Mouse (Mus musculus): ENCODE results near the gene Pgp. TPM values are rescaled to one million over a fixed set of nuclear protein-coding genes. Genes with fewer than 3 reads are reported as not detected.
"Not testable (repeated sequence)": the region's sequence is repeated elsewhere in the genome, so short reads cannot be mapped to it uniquely, and the experiment has no call there.

Gene Pgp
- polyA plus RNA-seq, 1 experiment, result 31.6 TPM

DNA sequence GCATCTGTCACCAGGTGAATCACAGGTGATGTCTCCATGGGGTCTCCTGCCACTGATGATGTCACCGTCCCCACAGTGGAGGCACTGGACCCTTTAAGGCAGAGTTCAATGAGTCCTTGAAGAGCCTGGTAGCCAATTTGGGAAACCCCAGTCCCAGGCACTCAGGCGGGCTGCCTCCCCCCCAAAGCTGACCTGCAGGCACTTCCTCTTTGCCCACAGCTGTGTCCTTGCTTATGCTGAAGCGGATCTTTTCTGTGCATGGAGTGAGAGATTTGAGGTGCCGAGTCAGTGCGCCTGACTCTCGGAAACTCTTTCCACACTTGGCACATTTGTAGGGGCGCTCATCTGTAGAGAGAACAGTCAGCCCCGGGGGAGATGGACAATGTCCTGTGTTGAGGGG, 23.6 kb upstream of the Pgp start:
- no peak for DNase-seq (ENCODE audit: low read depth in 1 of 2, low spot score in 2 of 2)
- WGBS, result 81% methylated on average over 8 of the region's 8 CpGs
- H3K27me3 ChIP-seq (ENCODE audit: control insufficient read depth, insufficient read depth, low read length), result no peaks in the 10 kb centered on the region
- H3K4me3 ChIP-seq (ENCODE audit: extremely low read depth, insufficient read depth, insufficient read length), result no peak overlapping the region
- no peak for TF ChIP-seq CTCF (IDR thresholded peaks at IDR 0.05; ENCODE audit: extremely low read depth, insufficient read depth, insufficient read length, insufficient replicate concordance)
- TF ChIP-seq POLR2A (IDR thresholded peaks at IDR 0.05; ENCODE audit: low read depth, low read length), result no peak
- H3K27ac ChIP-seq (ENCODE audit: insufficient read depth, low read length), result no peak overlapping the region
- peaks cover 50% of the 10 kb centered on the region for H3K36me3 ChIP-seq (ENCODE audit: control insufficient read depth, insufficient read depth, low read length)
- H3K4me1 ChIP-seq (ENCODE audit: control insufficient read depth, insufficient read depth, insufficient read length), result no peaks in the 10 kb centered on the region

DNA sequence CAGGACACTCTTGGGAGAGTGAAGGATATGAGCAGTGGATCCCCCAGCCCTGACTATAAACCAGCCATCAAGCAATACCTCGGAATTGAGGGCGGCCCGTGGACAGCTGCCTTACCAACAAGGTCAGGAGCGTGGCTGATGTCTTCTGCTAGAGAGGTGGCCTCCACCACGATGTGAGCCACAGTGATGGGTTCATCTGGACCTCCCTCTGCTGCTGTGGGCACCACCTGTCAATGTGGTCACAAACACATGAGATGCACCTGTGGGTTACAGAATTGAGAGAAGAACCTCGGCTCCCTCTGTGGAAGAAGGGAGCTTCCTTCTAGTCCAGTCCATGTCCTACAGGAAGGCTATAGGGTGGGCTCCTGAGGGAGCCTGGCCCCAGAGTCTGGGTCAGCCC, 20.7 kb upstream of the Pgp start:
- DNase-seq (ENCODE audit: low read depth in 1 of 2, low spot score in 2 of 2), result no peak
- Histone ChIP-seq H3K36me3 (ENCODE audit: control insufficient read depth, insufficient read depth, low read length) (peaks cover 44% of the 10 kb centered on the region), H3K4me1 (ENCODE audit: control insufficient read depth, insufficient read depth, insufficient read length) (no peaks in the 10 kb centered on the region; the same call in 1 of the 2 replicates), H3K27ac (ENCODE audit: insufficient read depth, low read length) (no peak overlapping the region), H3K4me3 (ENCODE audit: extremely low read depth, insufficient read depth, insufficient read length) (no peak overlapping the region), H3K27me3 (ENCODE audit: control insufficient read depth, insufficient read depth, low read length) (no peaks in the 10 kb centered on the region)
- WGBS, result 78% methylated on average over 6 of the region's 6 CpGs
- TF ChIP-seq CTCF (IDR thresholded peaks at IDR 0.05; ENCODE audit: extremely low read depth, insufficient read depth, insufficient read length, insufficient replicate concordance), result no peak
- no peak for TF ChIP-seq POLR2A (IDR thresholded peaks at IDR 0.05; ENCODE audit: low read depth, low read length)

DNA sequence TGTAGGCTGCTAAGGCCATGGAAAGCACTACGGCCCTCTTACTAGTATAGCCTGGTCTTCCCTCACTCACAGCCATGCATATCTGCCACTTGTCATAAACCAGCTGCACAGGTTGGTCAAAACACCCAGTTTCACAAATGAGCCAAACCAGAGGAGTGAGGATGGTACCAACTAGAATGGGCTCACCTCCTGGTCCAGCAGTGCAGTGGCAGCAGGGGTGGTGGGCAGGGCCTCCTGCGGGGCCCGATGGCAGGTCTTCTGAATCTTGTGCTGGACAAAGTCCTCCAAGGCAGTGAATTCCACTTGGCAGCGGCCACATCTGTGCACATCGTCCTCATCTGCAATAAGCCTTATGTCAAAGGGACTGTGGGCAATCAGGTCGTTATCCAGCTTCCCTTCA, 19.0 kb upstream of the Pgp start:
- no peak for DNase-seq (ENCODE audit: low read depth in 1 of 2, low spot score in 2 of 2)
- Histone ChIP-seq H3K27ac (ENCODE audit: insufficient read depth, low read length) (no peak overlapping the region), H3K4me3 (ENCODE audit: extremely low read depth, insufficient read depth, insufficient read length) (no peak overlapping the region), H3K27me3 (ENCODE audit: control insufficient read depth, insufficient read depth, low read length) (no peaks in the 10 kb centered on the region), H3K36me3 (ENCODE audit: control insufficient read depth, insufficient read depth, low read length) (peaks cover 29% of the 10 kb centered on the region), H3K4me1 (ENCODE audit: control insufficient read depth, insufficient read depth, insufficient read length) (no peaks in the 10 kb centered on the region; the same call in 1 of the 2 replicates)
- WGBS, result 97% methylated on average over 6 of the region's 6 CpGs
- TF ChIP-seq POLR2A (IDR thresholded peaks at IDR 0.05; ENCODE audit: low read depth, low read length) (no peak), CTCF (IDR thresholded peaks at IDR 0.05; ENCODE audit: extremely low read depth, insufficient read depth, insufficient read length, insufficient replicate concordance) (no peak)

DNA sequence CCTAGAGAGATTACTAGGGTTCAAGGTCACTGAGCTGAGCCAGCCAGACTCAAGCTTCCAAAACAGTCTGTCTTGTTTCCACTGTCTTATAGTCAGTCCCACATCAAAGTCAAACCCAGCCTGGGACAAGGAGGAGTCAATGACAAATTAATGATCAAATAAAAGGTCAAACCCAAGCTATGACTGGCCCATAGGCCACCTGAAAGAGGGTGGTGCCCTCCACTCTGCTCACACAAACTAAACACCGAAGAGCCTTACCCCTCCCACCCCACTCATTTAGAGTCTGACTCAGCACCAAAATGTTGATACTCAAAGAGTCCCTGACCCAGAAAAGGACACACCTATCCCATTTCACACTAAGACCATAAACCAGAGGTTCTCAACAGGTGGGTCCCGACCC, 16.8 kb upstream of the Pgp start:
- H3K27ac ChIP-seq (ENCODE audit: insufficient read depth, low read length), result no peak overlapping the region
- H3K36me3 ChIP-seq (ENCODE audit: control insufficient read depth, insufficient read depth, low read length), result peaks cover 9% of the 10 kb centered on the region
- no peaks in the 10 kb centered on the region for H3K27me3 ChIP-seq (ENCODE audit: control insufficient read depth, insufficient read depth, low read length)
- no peak for TF ChIP-seq CTCF (IDR thresholded peaks at IDR 0.05; ENCODE audit: extremely low read depth, insufficient read depth, insufficient read length, insufficient replicate concordance)
- no peak for TF ChIP-seq POLR2A (IDR thresholded peaks at IDR 0.05; ENCODE audit: low read depth, low read length)
- no peak for DNase-seq (ENCODE audit: low read depth in 1 of 2, low spot score in 2 of 2)
- no peaks in the 10 kb centered on the region; the same call in 1 of the 2 replicates for H3K4me1 ChIP-seq (ENCODE audit: control insufficient read depth, insufficient read depth, insufficient read length)
- 78% methylated on average over 2 of the region's 2 CpGs for WGBS
- no peak overlapping the region for H3K4me3 ChIP-seq (ENCODE audit: extremely low read depth, insufficient read depth, insufficient read length)

DNA sequence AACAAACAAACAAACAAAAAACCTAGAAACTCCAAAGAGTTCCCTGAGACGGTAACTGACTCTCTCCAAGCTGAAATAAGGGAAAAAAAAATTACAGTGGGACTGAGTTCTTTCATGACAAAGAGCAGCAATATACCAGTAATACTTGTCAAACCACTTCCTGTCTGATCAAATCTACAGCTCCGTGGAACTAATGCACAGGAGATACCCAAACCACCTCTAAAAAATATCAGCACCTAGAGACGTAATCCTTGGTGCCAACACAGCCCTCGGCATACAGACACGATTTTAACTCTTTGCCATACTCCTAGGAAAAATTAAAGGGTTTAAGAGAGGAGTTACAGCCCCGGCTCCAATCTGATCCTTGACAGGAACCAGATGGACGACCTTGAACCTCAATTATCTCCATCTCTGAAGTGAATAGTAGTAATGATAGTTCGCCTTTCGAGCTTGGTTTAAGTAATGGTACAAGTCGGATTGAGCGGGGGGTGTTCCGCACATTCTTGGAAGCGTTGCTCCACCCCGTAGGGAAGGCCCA, 15.9 kb upstream of the Pgp start:
- 2% methylated on average over 14 of the region's 14 CpGs for WGBS
- Histone ChIP-seq H3K27me3 (ENCODE audit: control insufficient read depth, insufficient read depth, low read length) (no peaks in the 10 kb centered on the region), H3K27ac (ENCODE audit: insufficient read depth, low read length) (peak overlapping the region; percentile 94), H3K4me1 (ENCODE audit: control insufficient read depth, insufficient read depth, insufficient read length) (no peaks in the 10 kb centered on the region; the same call in 1 of the 2 replicates), H3K36me3 (ENCODE audit: control insufficient read depth, insufficient read depth, low read length) (peaks cover 6% of the 10 kb centered on the region), H3K4me3 (ENCODE audit: extremely low read depth, insufficient read depth, insufficient read length) (peak overlapping the region; percentile 86)
- no peak for DNase-seq (ENCODE audit: low read depth in 1 of 2, low spot score in 2 of 2)
- TF ChIP-seq POLR2A (IDR thresholded peaks at IDR 0.05; ENCODE audit: low read depth, low read length), result no peak
- no peak for TF ChIP-seq CTCF (IDR thresholded peaks at IDR 0.05; ENCODE audit: extremely low read depth, insufficient read depth, insufficient read length, insufficient replicate concordance)

DNA sequence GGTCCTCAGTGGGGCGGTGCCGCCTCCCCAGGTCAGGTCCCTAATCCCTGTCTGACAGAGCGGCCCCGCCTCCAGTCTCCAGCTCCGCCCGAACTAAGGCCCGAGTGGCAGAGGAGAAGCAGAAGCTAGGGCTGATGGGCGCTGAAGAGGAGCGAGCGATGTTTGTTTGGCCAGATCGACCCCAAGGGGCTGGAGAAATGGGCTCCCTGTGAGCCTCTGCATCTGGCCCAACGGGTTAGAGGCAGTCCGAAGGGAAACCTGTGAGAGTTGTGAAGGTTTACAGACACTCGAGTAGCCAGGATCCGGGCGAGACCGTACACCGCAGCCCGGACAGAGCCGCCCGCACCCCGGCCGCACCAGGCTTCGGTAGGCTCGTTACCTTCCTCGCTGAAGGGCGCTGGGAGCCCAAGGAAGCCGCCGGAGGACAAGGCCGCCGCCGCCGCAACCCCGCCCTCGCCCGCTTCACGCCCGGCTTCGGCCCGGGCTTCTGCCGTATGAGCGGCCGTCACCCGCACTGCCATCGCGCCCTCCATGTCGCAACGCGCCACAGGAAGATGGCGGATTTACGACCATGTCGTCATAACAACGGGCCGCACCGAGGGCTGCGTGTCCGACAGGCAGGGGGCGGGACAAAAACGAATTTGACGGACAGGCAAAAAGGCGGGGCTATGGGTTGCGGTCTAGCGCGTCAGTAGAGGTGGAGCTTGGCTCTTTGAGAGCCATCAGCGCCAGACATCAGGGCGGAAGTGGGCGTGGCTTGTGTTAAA, 15.3 kb upstream of the Pgp start:
- no peaks in the 10 kb centered on the region; the same call in 1 of the 2 replicates for H3K4me1 ChIP-seq (ENCODE audit: control insufficient read depth, insufficient read depth, insufficient read length)
- no peaks in the 10 kb centered on the region for H3K27me3 ChIP-seq (ENCODE audit: control insufficient read depth, insufficient read depth, low read length)
- under 1% methylated on average over 67 of the region's 67 CpGs for whole genome bisulfite sequencing
- H3K4me3 ChIP-seq (ENCODE audit: extremely low read depth, insufficient read depth, insufficient read length), result peak overlapping the region; percentile 86
- H3K27ac ChIP-seq (ENCODE audit: insufficient read depth, low read length), result peak overlapping the region; percentile 94
- DNase-seq (ENCODE audit: low read depth in 1 of 2, low spot score in 2 of 2), result peak; percentile 99 to 100
- TF ChIP-seq POLR2A (IDR thresholded peaks at IDR 0.05; ENCODE audit: low read depth, low read length) (peak; percentile 84), CTCF (IDR thresholded peaks at IDR 0.05; ENCODE audit: extremely low read depth, insufficient read depth, insufficient read length, insufficient replicate concordance) (no peak)
- peaks cover 2% of the 10 kb centered on the region; the same call in 1 of the 2 replicates for H3K36me3 ChIP-seq (ENCODE audit: control insufficient read depth, insufficient read depth, low read length)

DNA sequence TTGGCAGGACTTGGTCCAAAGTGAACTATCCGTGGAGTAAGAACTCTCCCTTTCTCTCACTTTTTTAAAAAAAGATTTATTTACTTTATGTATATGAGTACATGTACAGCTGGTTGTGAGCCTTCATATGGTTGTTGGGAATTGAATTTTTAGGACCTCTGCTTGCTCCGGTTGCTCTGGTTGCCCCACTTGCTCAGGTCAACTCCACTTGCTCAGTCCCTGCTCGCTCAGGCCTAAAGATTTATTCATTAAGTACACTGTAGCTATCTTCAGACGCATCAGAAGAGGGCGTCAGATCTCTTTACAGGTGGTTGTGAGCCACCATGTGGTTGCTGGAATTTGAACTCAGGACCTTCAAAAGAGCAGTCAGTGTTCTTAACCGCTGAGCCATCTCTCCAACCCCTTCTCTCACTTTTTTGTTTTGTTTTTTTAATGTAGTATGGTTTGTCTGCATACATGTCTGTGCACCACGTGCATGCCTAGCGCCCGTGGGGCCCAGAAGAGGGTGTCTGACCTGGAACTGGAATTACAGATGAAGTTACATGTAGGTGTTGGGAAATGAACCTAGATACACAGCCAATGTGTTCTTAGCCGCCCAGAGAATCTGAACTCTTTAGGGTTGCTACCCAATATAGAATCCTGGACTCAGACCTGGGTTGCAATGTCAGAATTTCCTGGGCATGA, 14.5 kb upstream of the Pgp start:
- not testable (repeated sequence) for H3K27me3 ChIP-seq (ENCODE audit: control insufficient read depth, insufficient read depth, low read length); H3K4me3 ChIP-seq (ENCODE audit: extremely low read depth, insufficient read depth, insufficient read length); DNase-seq (ENCODE audit: low read depth in 1 of 2, low spot score in 2 of 2); H3K27ac ChIP-seq (ENCODE audit: insufficient read depth, low read length); H3K4me1 ChIP-seq (ENCODE audit: control insufficient read depth, insufficient read depth, insufficient read length); H3K36me3 ChIP-seq (ENCODE audit: control insufficient read depth, insufficient read depth, low read length)
- 51% methylated on average over 10 of the region's 10 CpGs for WGBS
